Mouse (Mus musculus): ENCODE measurements around the gene Cpn1.

- TF ChIP-seq POLR2A (IDR thresholded peaks at IDR 0.05; ENCODE audit: low read depth, low read length) (no peak), CTCF (IDR thresholded peaks at IDR 0.05; ENCODE audit: extremely low read depth, insufficient read depth, insufficient read length, insufficient replicate concordance) (no peak)
Measured at GRCm38 (mm10) chr19:43915431-43915830, 70.9 kb downstream of the Cpn1 start.
